Mouse (Mus musculus) embryonic facial prominence, embryonic 14.5 days (tissue): ENCODE results near the gene Gm20388. TPM values are rescaled to one million over a fixed set of nuclear protein-coding genes. Genes with fewer than 3 reads are reported as not detected.

ENCODE experiments used
- ATAC-seq: fragments of 200-750 bp; cut with Nextera tagmentation; 2 replicates; pipeline ENCODE4 v1.8.0; 2017; ENCODE audit warnings: low read depth, moderate number of reproducible peaks, moderate TSS enrichment
- DNase-seq: peaks from one replicate; pipeline ENCODE4 v3.0.0-alpha.2; 2015; ENCODE audit warnings: low spot score
- H3K27ac ChIP-seq: fragments of 300-500 bp; sonication (generic); replicated peaks from 2 replicates; pipeline ENCODE4 v1.5.1; 2014; ENCODE audit warnings: low read depth, mild to moderate bottlenecking, low read length, moderate library complexity
- H3K27me3 ChIP-seq: fragments of 300-500 bp; sonication (generic); replicated peaks from 2 replicates; pipeline ENCODE4 v1.6.1; 2014; ENCODE audit warnings: low read length; ENCODE audit not compliant: control insufficient read depth, insufficient read depth
- H3K36me3 ChIP-seq: fragments of 300-500 bp; sonication (generic); 2 replicates; pipeline ENCODE4 v1.6.1; 2014; ENCODE audit warnings: low read length, mixed read lengths; ENCODE audit not compliant: control insufficient read depth, insufficient read depth
- H3K4me1 ChIP-seq: fragments of 300-500 bp; sonication (generic); 2 replicates; pipeline ENCODE4 v1.6.1; 2014; ENCODE audit warnings: antibody characterized with exemption, low read length; ENCODE audit not compliant: control insufficient read depth, insufficient read depth
- H3K4me2 ChIP-seq: fragments of 300-500 bp; sonication (generic); 2 replicates; pipeline ENCODE4 v1.6.1; 2014; ENCODE audit warnings: low read depth, mild to moderate bottlenecking, low read length, moderate library complexity, mixed read lengths
- H3K4me3 ChIP-seq: fragments of 300-500 bp; sonication (generic); 2 replicates; pipeline ENCODE4 v1.5.1; 2014; ENCODE audit warnings: low read depth, mild to moderate bottlenecking, low read length
- H3K9ac ChIP-seq: fragments of 300-500 bp; sonication (generic); 2 replicates; pipeline ENCODE4 v1.6.1; 2014; ENCODE audit warnings: low read depth, mild to moderate bottlenecking, low read length, moderate library complexity, mixed read lengths
- H3K9me3 ChIP-seq: fragments of 300-500 bp; sonication (generic); 2 replicates; pipeline ENCODE4 v1.6.1; 2016; ENCODE audit warnings: low read length; ENCODE audit not compliant: control insufficient read depth
- WGBS: fragments of 180-500 bp; shearing (Covaris S2); extraction: QIAGEN DNeasy Blood & Tissue Kit; methylation state at CpG from one replicate; pipeline ENCODE4 v1.1.7; 2014; 5-methylcytosine and 5-hydroxymethylcytosine counted together
- polyA plus RNA-seq: library from polyadenylated mRNA; unstranded; fragments of >200 nt; fragmentation: Nextera tagmentation; extraction: Ambion mirVana; gene quantifications from 2 replicates; pipeline ENCODE4 v1.2.1, GENCODE M21; 2014

Gm20388 gene
- polyA plus RNA-seq, 1 experiment from 2014 or later: not detected

DNA sequence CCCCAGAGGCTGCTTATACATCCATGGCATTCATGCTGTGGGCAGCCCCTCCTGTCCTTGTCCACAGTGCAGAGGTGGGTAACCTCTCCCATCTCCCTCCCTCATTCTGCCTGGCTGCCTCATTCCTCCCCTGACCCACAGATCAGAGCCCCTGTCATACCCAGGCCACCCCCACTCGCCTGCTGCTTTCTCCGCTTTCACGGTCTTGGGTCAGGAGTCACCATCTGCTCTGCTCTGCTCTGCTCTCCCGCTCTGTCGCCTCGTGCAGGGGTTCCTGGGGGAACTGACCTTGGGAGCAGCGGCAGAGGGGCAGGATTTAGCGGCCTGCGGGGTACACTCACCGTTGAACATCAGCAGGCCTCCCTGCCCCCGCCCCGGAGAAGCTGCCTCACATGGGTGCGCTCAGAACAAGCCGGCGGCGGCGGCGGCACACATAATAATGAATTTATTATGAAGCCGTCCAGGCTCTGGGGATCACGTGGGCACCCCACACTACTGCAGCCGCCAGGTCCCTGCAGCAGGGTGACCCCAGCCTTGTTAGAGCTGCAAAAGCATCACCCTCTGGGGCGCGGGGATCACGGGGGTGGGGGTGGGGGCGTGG, 638.8 kb downstream of the Gm20388 start:
- no peaks in the 10 kb centered on the region for H3K9me3 ChIP-seq
- WGBS: 5% methylated on average over 19 of the region's 25 CpGs
- no peaks in the 10 kb centered on the region for H3K36me3 ChIP-seq
- H3K4me2 ChIP-seq: peak overlapping the region; percentile 45
- H3K4me3 ChIP-seq: 0 out of 2 replicates have a peak overlapping the region, but pooled peaks have one; percentile 6
- DNase-seq (no peak), ATAC-seq (peak; percentile 34)
- peak overlapping the region; percentile 19; the same call in 1 of the 2 replicates for H3K27ac ChIP-seq
- peaks cover 47% of the 10 kb centered on the region for H3K4me1 ChIP-seq
- H3K9ac ChIP-seq: peak overlapping the region; percentile 50
- no peaks in the 10 kb centered on the region for H3K27me3 ChIP-seq

DNA sequence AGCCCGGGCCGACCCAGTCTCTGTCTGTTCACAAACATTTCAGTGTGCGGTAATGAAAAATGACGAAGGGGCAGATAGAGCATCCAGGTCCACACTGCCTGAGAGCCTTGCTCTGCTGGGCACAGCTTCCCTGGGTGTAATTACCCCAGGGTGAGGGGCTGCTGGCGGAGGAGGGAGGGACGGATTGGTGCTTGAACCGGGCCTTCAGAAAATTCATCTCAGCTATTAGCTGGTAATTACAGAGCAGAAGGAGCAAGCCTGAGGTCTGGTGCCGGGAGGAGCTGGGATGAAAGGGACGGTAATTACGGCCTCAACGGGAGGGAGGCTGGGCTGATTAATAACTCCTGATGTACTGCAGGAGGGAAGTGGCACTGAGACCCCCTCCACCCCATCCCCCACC, 639.3 kb downstream of the Gm20388 start:
- H3K4me3 ChIP-seq: 0 out of 2 replicates have a peak overlapping the region, but pooled peaks have one; percentile 6
- H3K27ac ChIP-seq: no peak overlapping the region
- ATAC-seq: peak; percentile 14
- peak overlapping the region; percentile 45 for H3K4me2 ChIP-seq
- H3K9me3 ChIP-seq: no peaks in the 10 kb centered on the region
- 14% methylated on average over 11 of the region's 11 CpGs for WGBS
- H3K36me3 ChIP-seq: no peaks in the 10 kb centered on the region
- H3K27me3 ChIP-seq: no peaks in the 10 kb centered on the region
- DNase-seq: no peak
- peak overlapping the region; percentile 50 for H3K9ac ChIP-seq
- peaks cover 47% of the 10 kb centered on the region for H3K4me1 ChIP-seq

- WGBS: 31% methylated on average over 12 of the region's 12 CpGs
- Histone ChIP-seq H3K27ac (no peak overlapping the region), H3K36me3 (no peaks in the 10 kb centered on the region), H3K4me2 (no peak overlapping the region), H3K4me1 (peaks cover 48% of the 10 kb centered on the region), H3K4me3 (no peak overlapping the region), H3K9ac (no peak overlapping the region), H3K9me3 (no peaks in the 10 kb centered on the region), H3K27me3 (no peaks in the 10 kb centered on the region)
- no peak for ATAC-seq
- DNase-seq: no peak
These were observed 639.8 kb downstream of the Gm20388 start for GRCm38 (mm10) chr8:120550430-120550829.

DNA sequence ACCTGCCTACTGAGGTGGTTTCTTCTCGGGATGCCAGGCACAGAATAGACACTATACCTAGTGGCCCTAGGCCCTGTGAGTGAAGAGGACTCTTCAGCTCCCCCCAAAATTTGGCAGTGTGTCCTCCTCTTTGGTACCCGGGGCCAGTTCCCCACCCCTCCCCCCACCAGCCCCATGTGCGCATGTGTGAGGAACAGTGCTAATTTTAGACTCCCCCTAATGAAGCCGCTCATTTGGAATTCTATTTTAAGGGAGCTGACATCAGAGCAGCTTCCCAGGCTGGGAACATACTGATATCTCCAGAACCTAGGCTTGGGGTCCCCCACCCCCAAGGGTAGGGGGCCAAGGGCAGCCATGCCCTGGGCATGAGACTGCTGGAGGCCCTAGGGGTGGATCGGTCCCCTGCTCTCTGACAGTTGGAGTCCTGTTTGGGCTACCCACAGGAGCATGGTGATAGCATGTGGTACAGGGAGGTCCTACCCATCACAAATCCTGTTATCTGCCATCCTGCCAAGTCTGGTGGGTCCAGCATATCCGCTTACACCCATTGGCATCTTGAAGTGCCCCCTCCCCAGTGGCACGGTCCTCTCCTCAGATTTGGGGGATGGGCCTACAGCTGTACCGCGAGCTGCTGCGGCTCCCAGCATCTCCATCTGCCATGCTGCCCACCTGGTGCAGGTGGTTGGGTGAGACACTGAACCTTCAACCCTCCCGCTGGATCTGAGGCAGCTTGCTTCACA, 640.5 kb downstream of the Gm20388 start:
- WGBS: 62% methylated on average over 11 of the region's 11 CpGs
- DNase-seq: no peak

DNA sequence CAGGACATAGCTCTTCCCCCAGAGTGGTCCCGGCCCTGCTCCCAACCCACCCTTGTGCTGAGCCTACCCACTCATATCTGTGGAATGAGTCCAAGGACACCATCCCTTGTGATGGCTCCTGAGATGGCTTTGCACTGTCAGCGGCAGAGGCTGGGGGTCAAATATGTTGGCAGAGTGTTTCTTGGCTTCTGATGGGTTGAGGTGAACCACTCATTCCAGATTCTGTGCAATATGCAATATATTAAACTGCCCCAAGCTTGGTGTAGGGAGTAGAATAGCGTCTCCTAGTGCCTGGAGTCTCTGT, 641.0 kb downstream of the Gm20388 start:
- whole genome bisulfite sequencing: 79% methylated on average over 3 of the region's 3 CpGs
- H3K27ac ChIP-seq: no peak overlapping the region
- H3K4me2 ChIP-seq: no peak overlapping the region
- no peaks in the 10 kb centered on the region for H3K9me3 ChIP-seq
- no peak overlapping the region for H3K4me3 ChIP-seq
- no peaks in the 10 kb centered on the region for H3K36me3 ChIP-seq
- ATAC-seq: no peak
- no peak for DNase-seq
- H3K4me1 ChIP-seq: peaks cover 59% of the 10 kb centered on the region
- H3K27me3 ChIP-seq: no peaks in the 10 kb centered on the region
- no peak overlapping the region for H3K9ac ChIP-seq

More for the DNA sequence above, 640.5 kb downstream of the Gm20388 start:
- Histone ChIP-seq H3K27ac (no peak overlapping the region), H3K27me3 (no peaks in the 10 kb centered on the region), H3K4me1 (peaks cover 54% of the 10 kb centered on the region), H3K9ac (no peak overlapping the region), H3K9me3 (no peaks in the 10 kb centered on the region), H3K36me3 (no peaks in the 10 kb centered on the region), H3K4me2 (no peak overlapping the region), H3K4me3 (no peak overlapping the region)
- no peak for ATAC-seq

- WGBS: 77% methylated on average over 11 of the region's 11 CpGs
- Histone ChIP-seq H3K4me3 (no peak overlapping the region), H3K27me3 (no peaks in the 10 kb centered on the region), H3K4me1 (peaks cover 60% of the 10 kb centered on the region), H3K36me3 (no peaks in the 10 kb centered on the region), H3K9ac (no peak overlapping the region), H3K9me3 (no peaks in the 10 kb centered on the region), H3K27ac (no peak overlapping the region), H3K4me2 (no peak overlapping the region)
- DNase-seq: no peak
- ATAC-seq: no peak
These were observed 641.9 kb downstream of the Gm20388 start for GRCm38 (mm10) chr8:120552509-120552908.

DNA sequence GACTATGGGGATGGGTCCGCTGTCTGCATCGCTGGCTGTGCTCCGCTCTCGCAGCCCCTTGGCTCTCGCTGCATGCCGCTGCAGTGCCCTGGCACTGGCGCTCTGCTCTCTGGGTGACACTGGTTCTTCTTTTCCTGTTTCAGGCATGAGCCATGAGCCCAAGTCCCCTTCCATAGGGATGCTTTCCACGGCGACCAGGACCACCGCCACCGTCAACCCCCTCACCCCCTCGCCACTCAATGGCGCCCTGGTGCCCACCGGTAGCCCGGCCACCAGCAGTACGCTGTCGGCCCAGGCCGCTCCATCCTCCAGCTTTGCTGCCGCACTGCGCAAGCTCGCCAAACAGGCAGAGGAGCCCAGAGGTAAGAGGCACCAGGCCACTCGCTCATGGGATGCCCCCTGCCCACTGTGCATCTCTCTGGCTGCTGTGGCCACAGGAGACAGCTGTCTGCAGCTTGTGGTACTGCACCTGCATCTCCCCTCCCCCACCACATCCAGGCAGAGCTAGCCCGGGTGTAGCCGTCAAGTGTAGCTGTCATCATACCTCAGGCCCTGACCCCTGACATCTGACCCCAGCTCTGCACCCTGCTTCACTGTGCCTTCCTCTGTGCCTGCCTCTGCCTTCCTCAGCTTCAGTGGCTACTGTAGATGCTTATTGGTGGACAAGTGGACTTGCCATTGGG, 642.9 kb downstream of the Gm20388 start:
- ATAC-seq: no peak
- WGBS: 85% methylated on average over 22 of the region's 24 CpGs
- peaks cover 56% of the 10 kb centered on the region for H3K4me1 ChIP-seq

DNA sequence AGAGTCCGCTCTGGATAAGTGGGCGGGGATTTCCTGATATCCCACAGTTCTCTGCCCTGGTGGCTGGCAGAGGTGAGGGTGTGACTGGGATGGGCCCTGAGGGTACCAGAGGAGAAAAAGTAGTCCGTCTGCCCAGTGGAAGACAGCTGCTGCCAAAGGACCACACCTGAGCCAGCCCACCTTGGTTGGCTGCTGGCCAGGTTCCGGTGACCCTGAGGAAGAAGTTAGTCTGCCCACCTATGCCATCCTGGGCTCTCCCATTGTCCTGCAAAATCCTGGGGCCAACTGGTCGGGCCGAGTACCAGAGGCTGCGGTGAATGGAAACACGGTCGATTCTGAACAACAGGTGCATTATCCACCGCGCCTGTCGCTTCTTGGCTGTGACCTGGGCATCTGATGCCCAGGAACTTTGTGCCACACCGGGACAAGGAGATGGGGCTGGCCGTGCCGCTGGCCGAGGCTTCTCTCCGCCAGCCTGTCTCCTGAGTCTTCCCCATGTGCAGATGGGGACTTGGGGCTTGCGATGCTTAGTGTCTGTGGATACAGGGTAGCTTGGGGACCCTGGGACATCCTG, 643.9 kb downstream of the Gm20388 start:
- Histone ChIP-seq H3K4me3 (no peak overlapping the region), H3K27ac (no peak overlapping the region), H3K36me3 (0 out of 2 replicates have a peak, but pooled peaks cover 4% of the 10 kb centered on the region), H3K9me3 (no peaks in the 10 kb centered on the region), H3K27me3 (no peaks in the 10 kb centered on the region), H3K9ac (no peak overlapping the region), H3K4me2 (no peak overlapping the region), H3K4me1 (peaks cover 58% of the 10 kb centered on the region)
- ATAC-seq (no peak), DNase-seq (no peak)
- WGBS: 86% methylated on average over 18 of the region's 18 CpGs

More for the DNA sequence above, 642.9 kb downstream of the Gm20388 start:
- DNase-seq: no peak
- Histone ChIP-seq H3K4me2 (no peak overlapping the region), H3K4me3 (no peak overlapping the region), H3K27me3 (no peaks in the 10 kb centered on the region), H3K9me3 (no peaks in the 10 kb centered on the region), H3K36me3 (no peaks in the 10 kb centered on the region), H3K9ac (no peak overlapping the region), H3K27ac (no peak overlapping the region)
